Mouse (Mus musculus): ENCODE measurements around the gene Iqgap2. TPM values are rescaled to one million over a fixed set of nuclear protein-coding genes. Genes with fewer than 3 reads are reported as not detected.

Iqgap2 gene
- polyA plus RNA-seq, 1 experiment from 2014 or later = 18.5 TPM

- Histone ChIP-seq H3K4me1 (ENCODE audit: control insufficient read depth, insufficient read depth, low read length) (no peaks in the 10 kb centered on the region), H3K27me3 (ENCODE audit: control insufficient read depth, insufficient read depth, low read length) (no peaks in the 10 kb centered on the region), H3K27ac (ENCODE audit: low read depth, low read length) (no peak overlapping the region), H3K9ac (ENCODE audit: low read length) (no peak overlapping the region), H3K4me2 (no peak overlapping the region), H3K4me3 (ENCODE audit: low read depth, low read length) (no peak overlapping the region), H3K36me3 (ENCODE audit: control insufficient read depth, insufficient read depth, low read length) (peaks cover 2% of the 10 kb centered on the region; the same call in 1 of the 2 replicates), H3K9me3 (ENCODE audit: control insufficient read depth, low read length) (no peaks in the 10 kb centered on the region)
- DNase-seq (ENCODE audit: low spot score, missing footprints) (no peak), ATAC-seq (ENCODE audit: low FRiP score) (no peak)
- WGBS = 95% methylated on average over 6 of the region's 6 CpGs
Measured at GRCm38 (mm10) chr13:95632144-95632543, 259.6 kb downstream of the Iqgap2 start.

DNA sequence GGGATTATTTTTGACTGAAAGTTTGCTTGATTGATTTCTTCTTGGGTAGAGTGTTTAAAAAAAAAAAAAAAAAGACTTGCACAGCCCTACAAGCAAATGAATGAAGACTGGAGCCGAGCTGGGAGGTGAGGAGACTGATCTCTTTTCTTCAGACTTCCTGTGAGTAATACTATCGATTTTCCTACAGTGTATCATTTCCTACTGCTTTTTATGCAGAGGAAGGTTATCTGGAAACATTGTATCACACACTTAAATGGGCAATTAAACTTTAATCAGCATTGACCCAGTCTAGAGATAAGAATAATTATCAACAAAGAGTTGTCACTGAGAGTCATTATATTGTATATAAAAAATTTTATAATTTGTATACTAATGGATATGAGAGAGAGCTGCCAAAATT lies 261.0 kb downstream of the Iqgap2 start:
- 88% methylated on average over 2 of the region's 2 CpGs for WGBS
- Histone ChIP-seq H3K4me2 (no peak overlapping the region), H3K4me3 (ENCODE audit: low read depth, low read length) (no peak overlapping the region), H3K27ac (ENCODE audit: low read depth, low read length) (no peak overlapping the region), H3K27me3 (ENCODE audit: control insufficient read depth, insufficient read depth, low read length) (no peaks in the 10 kb centered on the region), H3K9me3 (ENCODE audit: control insufficient read depth, low read length) (no peaks in the 10 kb centered on the region), H3K9ac (ENCODE audit: low read length) (no peak overlapping the region), H3K4me1 (ENCODE audit: control insufficient read depth, insufficient read depth, low read length) (no peaks in the 10 kb centered on the region), H3K36me3 (ENCODE audit: control insufficient read depth, insufficient read depth, low read length) (peaks cover 2% of the 10 kb centered on the region; the same call in 1 of the 2 replicates)
- DNase-seq (ENCODE audit: low spot score, missing footprints) = no peak
- ATAC-seq (ENCODE audit: low FRiP score) = no peak

DNA sequence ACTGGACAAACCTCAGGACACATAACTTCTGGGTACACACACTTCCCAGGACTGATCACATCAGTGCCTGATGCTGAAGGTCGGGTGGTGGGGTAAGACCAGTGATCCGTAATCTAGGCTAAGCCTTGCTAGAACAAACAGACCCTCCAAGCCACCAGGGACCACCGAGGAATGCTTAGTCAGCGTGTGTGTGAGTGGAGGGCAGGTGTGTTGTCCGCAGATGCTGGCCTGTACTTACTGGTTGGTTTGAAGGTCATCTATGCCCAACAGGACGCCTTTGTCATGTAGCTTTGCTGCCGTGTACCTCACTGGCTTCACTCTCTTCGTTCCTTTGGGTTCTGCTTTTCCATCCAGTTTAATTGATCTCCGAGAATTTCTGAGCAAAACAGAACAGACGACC lies 262.0 kb downstream of the Iqgap2 start:
- Histone ChIP-seq H3K4me3 (ENCODE audit: low read depth, low read length) (no peak overlapping the region), H3K4me2 (no peak overlapping the region), H3K4me1 (ENCODE audit: control insufficient read depth, insufficient read depth, low read length) (no peaks in the 10 kb centered on the region), H3K27me3 (ENCODE audit: control insufficient read depth, insufficient read depth, low read length) (no peaks in the 10 kb centered on the region), H3K9ac (ENCODE audit: low read length) (no peak overlapping the region), H3K36me3 (ENCODE audit: control insufficient read depth, insufficient read depth, low read length) (peaks cover 2% of the 10 kb centered on the region; the same call in 1 of the 2 replicates), H3K27ac (ENCODE audit: low read depth, low read length) (no peak overlapping the region), H3K9me3 (ENCODE audit: control insufficient read depth, low read length) (no peaks in the 10 kb centered on the region)
- ATAC-seq (ENCODE audit: low FRiP score) (no peak), DNase-seq (ENCODE audit: low spot score, missing footprints) (no peak)
- WGBS = 91% methylated on average over 10 of the region's 10 CpGs

- Histone ChIP-seq H3K4me1 (ENCODE audit: control insufficient read depth, insufficient read depth, low read length) (no peaks in the 10 kb centered on the region), H3K9ac (ENCODE audit: low read length) (no peak overlapping the region), H3K4me2 (no peak overlapping the region), H3K27me3 (ENCODE audit: control insufficient read depth, insufficient read depth, low read length) (no peaks in the 10 kb centered on the region), H3K9me3 (ENCODE audit: control insufficient read depth, low read length) (no peaks in the 10 kb centered on the region), H3K27ac (ENCODE audit: low read depth, low read length) (no peak overlapping the region), H3K4me3 (ENCODE audit: low read depth, low read length) (no peak overlapping the region), H3K36me3 (ENCODE audit: control insufficient read depth, insufficient read depth, low read length) (peaks cover 2% of the 10 kb centered on the region; the same call in 1 of the 2 replicates)
- no peak for DNase-seq (ENCODE audit: low spot score, missing footprints)
- no peak for ATAC-seq (ENCODE audit: low FRiP score)
- 58% methylated on average over 7 of the region's 7 CpGs for WGBS
Measured at GRCm38 (mm10) chr13:95626696-95627095, 265.0 kb downstream of the Iqgap2 start.

- H3K9ac ChIP-seq (ENCODE audit: low read length) = no peak overlapping the region
- no peak overlapping the region for H3K4me2 ChIP-seq
- WGBS = 89% methylated on average over 3 of the region's 3 CpGs
- no peak overlapping the region for H3K27ac ChIP-seq (ENCODE audit: low read depth, low read length)
- H3K4me1 ChIP-seq (ENCODE audit: control insufficient read depth, insufficient read depth, low read length) = peaks cover 3% of the 10 kb centered on the region; the same call in 1 of the 2 replicates
- H3K36me3 ChIP-seq (ENCODE audit: control insufficient read depth, insufficient read depth, low read length) = no peaks in the 10 kb centered on the region
- no peak for ATAC-seq (ENCODE audit: low FRiP score)
- DNase-seq (ENCODE audit: low spot score, missing footprints) = no peak
- H3K4me3 ChIP-seq (ENCODE audit: low read depth, low read length) = no peak overlapping the region
- H3K27me3 ChIP-seq (ENCODE audit: control insufficient read depth, insufficient read depth, low read length) = no peaks in the 10 kb centered on the region
- no peaks in the 10 kb centered on the region for H3K9me3 ChIP-seq (ENCODE audit: control insufficient read depth, low read length)
Measured at GRCm38 (mm10) chr13:95623042-95623441, 268.7 kb downstream of the Iqgap2 start.

DNA sequence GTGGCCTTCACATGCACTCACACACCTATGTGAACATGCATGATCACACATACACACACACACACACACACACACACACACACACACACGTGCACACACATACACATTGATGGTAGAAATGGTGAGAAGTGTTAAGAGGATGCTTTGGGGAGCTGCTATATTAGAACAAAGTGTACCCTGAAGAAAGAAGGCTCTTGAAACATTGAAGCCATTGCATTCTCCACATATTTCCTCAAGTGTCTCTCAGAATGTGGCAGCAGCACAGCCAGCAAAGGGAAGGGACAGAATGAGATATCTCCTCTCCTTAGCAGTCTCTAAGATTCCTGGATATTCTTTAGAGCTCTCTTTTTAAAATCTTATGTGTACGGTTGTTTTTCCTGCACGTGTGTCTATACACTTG lies 270.2 kb downstream of the Iqgap2 start:
- ATAC-seq (ENCODE audit: low FRiP score) (no peak), DNase-seq (ENCODE audit: low spot score, missing footprints) (peak; percentile 49)
- 84% methylated on average over 3 of the region's 3 CpGs for WGBS
- Histone ChIP-seq H3K4me1 (ENCODE audit: control insufficient read depth, insufficient read depth, low read length) (peaks cover 8% of the 10 kb centered on the region), H3K4me3 (ENCODE audit: low read depth, low read length) (no peak overlapping the region), H3K9me3 (ENCODE audit: control insufficient read depth, low read length) (no peaks in the 10 kb centered on the region), H3K9ac (ENCODE audit: low read length) (no peak overlapping the region), H3K4me2 (no peak overlapping the region), H3K27me3 (ENCODE audit: control insufficient read depth, insufficient read depth, low read length) (no peaks in the 10 kb centered on the region), H3K27ac (ENCODE audit: low read depth, low read length) (no peak overlapping the region), H3K36me3 (ENCODE audit: control insufficient read depth, insufficient read depth, low read length) (no peaks in the 10 kb centered on the region)

- H3K9ac ChIP-seq (ENCODE audit: low read length) = peak overlapping the region; percentile 98
- H3K9me3 ChIP-seq (ENCODE audit: control insufficient read depth, low read length) = no peaks in the 10 kb centered on the region
- peak overlapping the region; percentile 87 for H3K4me2 ChIP-seq
- WGBS = 9% methylated on average over 13 of the region's 13 CpGs
- H3K27me3 ChIP-seq (ENCODE audit: control insufficient read depth, insufficient read depth, low read length) = no peaks in the 10 kb centered on the region
- peaks cover 19% of the 10 kb centered on the region for H3K4me1 ChIP-seq (ENCODE audit: control insufficient read depth, insufficient read depth, low read length)
- peak; percentile 12 for ATAC-seq (ENCODE audit: low FRiP score)
- H3K4me3 ChIP-seq (ENCODE audit: low read depth, low read length) = peak overlapping the region; percentile 88
- no peaks in the 10 kb centered on the region for H3K36me3 ChIP-seq (ENCODE audit: control insufficient read depth, insufficient read depth, low read length)
- DNase-seq (ENCODE audit: low spot score, missing footprints) = no peak
- no peak overlapping the region for H3K27ac ChIP-seq (ENCODE audit: low read depth, low read length)
Measured at GRCm38 (mm10) chr13:95618859-95619258, 272.9 kb downstream of the Iqgap2 start.

DNA sequence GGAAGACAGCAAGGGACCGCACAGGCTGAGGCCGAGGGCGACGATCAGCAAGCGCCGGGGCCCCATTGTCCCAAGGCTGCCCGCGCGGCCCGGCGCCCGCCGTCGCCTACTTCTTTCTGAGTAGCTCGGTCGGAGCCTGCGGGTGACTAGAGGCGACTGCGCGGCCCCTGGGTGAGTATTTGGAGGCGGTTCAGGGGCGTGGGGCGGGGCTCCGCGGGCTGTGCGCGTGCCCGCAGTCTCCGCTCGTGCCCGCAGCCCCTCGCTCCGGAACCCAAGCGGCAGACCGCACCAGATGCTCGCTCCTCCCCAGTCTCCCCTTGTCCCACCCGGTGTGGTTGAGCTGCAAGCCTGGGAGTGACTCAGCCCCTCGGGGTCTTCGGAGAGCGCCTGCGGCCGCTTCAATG lies 273.4 kb downstream of the Iqgap2 start, which contains the start of gene F2r:
F2r (minus strand) TSS at position 179 of the 404 bp plus-strand sequence.
- DNase-seq (ENCODE audit: low spot score, missing footprints) = peak; percentile 99
- Histone ChIP-seq H3K4me2 (peak within 1 kb of the TSS; percentile 87), H3K4me3 (ENCODE audit: low read depth, low read length) (peak within 1 kb of the TSS; percentile 88), H3K27ac (ENCODE audit: low read depth, low read length) (peak within 1 kb of the TSS; percentile 61), H3K36me3 (ENCODE audit: control insufficient read depth, insufficient read depth, low read length) (no peaks in the 10 kb centered on the region), H3K4me1 (ENCODE audit: control insufficient read depth, insufficient read depth, low read length) (peaks cover 19% of the 10 kb centered on the region), H3K9me3 (ENCODE audit: control insufficient read depth, low read length) (no peaks in the 10 kb centered on the region), H3K27me3 (ENCODE audit: control insufficient read depth, insufficient read depth, low read length) (no peaks in the 10 kb centered on the region), H3K9ac (ENCODE audit: low read length) (peak within 1 kb of the TSS; percentile 98)
- peak; percentile 95 for ATAC-seq (ENCODE audit: low FRiP score)
- WGBS = 1% methylated on average over 39 of the region's 42 CpGs

DNA sequence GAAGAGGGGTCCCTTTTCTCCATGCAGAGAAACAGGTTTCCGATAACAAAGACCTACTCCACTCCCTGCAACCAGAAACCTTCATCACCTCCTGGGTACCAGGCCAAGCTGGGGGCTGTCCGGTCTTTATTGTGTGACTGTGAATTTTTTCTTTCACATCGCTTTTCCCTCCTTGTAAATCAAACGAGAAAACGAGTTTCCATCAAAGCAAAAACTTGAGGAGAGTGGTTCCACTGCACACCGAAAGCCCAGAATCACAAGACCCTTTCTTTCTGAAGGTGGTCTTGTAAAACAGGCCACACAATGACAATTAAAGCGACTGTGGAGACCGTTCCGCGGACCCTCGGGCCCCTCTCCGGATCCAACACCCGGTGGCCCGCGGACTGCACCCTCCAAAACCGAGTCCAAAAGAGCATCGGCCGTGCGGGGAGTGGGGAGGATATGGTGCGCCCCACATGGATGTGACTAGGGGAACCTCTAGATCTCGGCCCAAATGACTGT lies 274.0 kb downstream of the Iqgap2 start:
- no peaks in the 10 kb centered on the region for H3K27me3 ChIP-seq (ENCODE audit: control insufficient read depth, insufficient read depth, low read length)
- DNase-seq (ENCODE audit: low spot score, missing footprints) (peak; percentile 96), ATAC-seq (ENCODE audit: low FRiP score) (peak; percentile 61)
- H3K4me2 ChIP-seq = peak overlapping the region; percentile 87
- peak overlapping the region; percentile 98 for H3K9ac ChIP-seq (ENCODE audit: low read length)
- peaks cover 19% of the 10 kb centered on the region for H3K4me1 ChIP-seq (ENCODE audit: control insufficient read depth, insufficient read depth, low read length)
- H3K36me3 ChIP-seq (ENCODE audit: control insufficient read depth, insufficient read depth, low read length) = no peaks in the 10 kb centered on the region
- under 1% methylated on average over 21 of the region's 21 CpGs for WGBS
- H3K27ac ChIP-seq (ENCODE audit: low read depth, low read length) = peak overlapping the region; percentile 61
- peak overlapping the region; percentile 88 for H3K4me3 ChIP-seq (ENCODE audit: low read depth, low read length)
- H3K9me3 ChIP-seq (ENCODE audit: control insufficient read depth, low read length) = no peaks in the 10 kb centered on the region
